Comparison of ENCODE assay signal across 8 mouse cellular contexts in genomic region chr2:148680775-148681291, GRCm38 (mm10). TPM values are rescaled to one million over a fixed set of nuclear protein-coding genes. Genes with fewer than 3 reads are reported as not detected.
DNase-seq lines count a peak whose midpoint lies in the region; ATAC-seq and TF ChIP-seq lines count a peak whose summit lies in the region.

Gene Gzf1 (plus strand): TSS chr2:148681023.

- peaks cover 9 to 10% of the 10 kb centered on the region in 2 experiments for H3K4me1 ChIP-seq in MEL (ENCODE audit: control insufficient read depth in 1 of 2, insufficient read depth in 2 of 2, low read length in 2 of 2)
- peaks cover 4% of the 10 kb centered on the region for H3K4me1 ChIP-seq in cerebellum, adult 2 months (ENCODE audit: control insufficient read depth, insufficient read depth, low read length)
- peaks cover 16% of the 10 kb centered on the region for H3K4me1 ChIP-seq in forebrain, postnatal 0 days (ENCODE audit: insufficient read depth)
- peaks cover 46% of the 10 kb centered on the region for H3K4me1 ChIP-seq in lung, embryonic 15.5 days

- no peak for TF ChIP-seq RAD21 in MEL (IDR thresholded peaks at IDR 0.05; ENCODE audit: low read depth, low read length)

- H3K79me2 ChIP-seq in MEL (ENCODE audit: control insufficient read depth, insufficient read depth, low read length, poor library complexity) = peaks cover 7% of the 10 kb centered on the region

- peak within 1 kb of the TSS; percentile 85 for H3K4me2 ChIP-seq in forebrain, postnatal 0 days (ENCODE audit: low read depth)
- peak within 1 kb of the TSS; percentile 85 for H3K4me2 ChIP-seq in lung, embryonic 15.5 days

- peak; percentile 95 for ATAC-seq in forebrain, postnatal 0 days
- peak; percentile 97 for ATAC-seq in lung, embryonic 15.5 days (ENCODE audit: borderline replicate concordance, extremely low read depth, low FRiP score, low TSS enrichment)

- TF ChIP-seq POLR2A in MEL (IDR thresholded peaks at IDR 0.05; ENCODE audit: control insufficient read depth in 1 of 2, insufficient read depth in 1 of 2, low read depth in 1 of 2, low read length in 2 of 2, poor library complexity in 1 of 2) = peak; percentile 57 to 79; a peak in 3 of 4 replicates
- TF ChIP-seq POLR2A in cerebellum, adult 2 months (IDR thresholded peaks at IDR 0.05; ENCODE audit: borderline replicate concordance, insufficient read depth, low read length) = peak; percentile 74

- H3K4me3 ChIP-seq in MEL (ENCODE audit: control insufficient read depth in 1 of 2, insufficient read depth in 1 of 2, low read depth in 2 of 2, low read length in 2 of 2) = peak within 1 kb of the TSS; percentile 95
- peak within 1 kb of the TSS; percentile 72 for H3K4me3 ChIP-seq in cerebellum, adult 2 months (replicated peaks; ENCODE audit: insufficient read depth, low read depth, low read length)
- H3K4me3 ChIP-seq in forebrain, postnatal 0 days (ENCODE audit: low read depth, low read length) = peak within 1 kb of the TSS; percentile 62
- H3K4me3 ChIP-seq in lung, embryonic 15.5 days = peak within 1 kb of the TSS; percentile 68

- H3K9me3 ChIP-seq in MEL (replicated peaks; ENCODE audit: insufficient read depth, low read length) = no peaks in the 10 kb centered on the region
- no peaks in the 10 kb centered on the region for H3K9me3 ChIP-seq in forebrain, postnatal 0 days (ENCODE audit: low read length)
- H3K9me3 ChIP-seq in lung, embryonic 15.5 days = no peaks in the 10 kb centered on the region

- H3K27ac ChIP-seq in MEL (ENCODE audit: control insufficient read depth, low read depth, low read length) = peak within 1 kb of the TSS; percentile 81
- H3K27ac ChIP-seq in cerebellum, adult 2 months (ENCODE audit: insufficient read depth, low read length) = peak within 1 kb of the TSS; percentile 46
- H3K27ac ChIP-seq in forebrain, postnatal 0 days (ENCODE audit: low read depth, low read length) = peak within 1 kb of the TSS; percentile 78
- H3K27ac ChIP-seq in lung, embryonic 15.5 days = peak within 1 kb of the TSS; percentile 82

- H3K9ac ChIP-seq in MEL (ENCODE audit: control insufficient read depth, low read depth, low read length, poor library complexity, severe bottlenecking) = peak within 1 kb of the TSS; percentile 90
- H3K9ac ChIP-seq in forebrain, postnatal 0 days = peak within 1 kb of the TSS; percentile 73
- peak within 1 kb of the TSS; percentile 74 for H3K9ac ChIP-seq in lung, embryonic 15.5 days

- peak; percentile 97 for DNase-seq in MEL (ENCODE audit: low read depth, low spot score)
- DNase-seq in cerebellum, adult 2 months = peak; percentile 98
- peak; percentile 99 for DNase-seq in forebrain, postnatal 0 days
- peak; percentile 100 for DNase-seq in heart, postnatal 4 days
- peak; percentile 98 to 99 for DNase-seq in layer of hippocampus, adult 8-10 months (ENCODE audit: low spot score in 2 of 2)
- peak; percentile 99 for DNase-seq in ovary, adult 18-20 months (ENCODE audit: low spot score)
- DNase-seq in thymus, postnatal 0 days (ENCODE audit: low spot score) = peak; percentile 98

- H3K36me3 ChIP-seq in MEL (ENCODE audit: control insufficient read depth in 1 of 2, insufficient read depth in 2 of 2, low read length in 2 of 2) = peaks cover 4 to 13% of the 10 kb centered on the region in 2 experiments
- peaks cover 32% of the 10 kb centered on the region for H3K36me3 ChIP-seq in forebrain, postnatal 0 days (ENCODE audit: insufficient read depth)
- peaks cover 32% of the 10 kb centered on the region for H3K36me3 ChIP-seq in lung, embryonic 15.5 days

- under 1% methylated on average over 39 of the region's 39 CpGs for WGBS in cerebellum, adult 2 months
- under 1% methylated on average over 39 of the region's 39 CpGs for WGBS in forebrain, postnatal 0 days
- under 1% methylated on average over 39 of the region's 39 CpGs for WGBS in lung, embryonic 15.5 days

- no peaks in the 10 kb centered on the region for H3K27me3 ChIP-seq in MEL (ENCODE audit: control insufficient read depth in 1 of 2, insufficient read depth in 2 of 2, low read length in 2 of 2)
- no peaks in the 10 kb centered on the region for H3K27me3 ChIP-seq in cerebellum, adult 2 months (ENCODE audit: control insufficient read depth, insufficient read depth, low read length)
- H3K27me3 ChIP-seq in forebrain, postnatal 0 days (ENCODE audit: insufficient read depth, low read length) = no peaks in the 10 kb centered on the region
- no peaks in the 10 kb centered on the region for H3K27me3 ChIP-seq in lung, embryonic 15.5 days

- peak in 1 of 2 experiments; percentile 71; a peak in 2 of 4 replicates for TF ChIP-seq EP300 in MEL (IDR thresholded peaks at IDR 0.05; ENCODE audit: low read depth in 1 of 2, low read length in 2 of 2)

- TF ChIP-seq CTCF in MEL (IDR thresholded peaks at IDR 0.05 in 2 of 3, conservative IDR thresholded peaks at IDR 0.05 in 1 of 3; ENCODE audit: control insufficient read depth in 1 of 3, insufficient read depth in 1 of 3, low read depth in 2 of 3, low read length in 3 of 3, poor library complexity in 1 of 3, severe bottlenecking in 1 of 3) = no peak
- TF ChIP-seq CTCF in cerebellum, adult 2 months (IDR thresholded peaks at IDR 0.05; ENCODE audit: borderline replicate concordance, insufficient read depth, low read depth, low read length) = no peak
- peak; percentile 59 for TF ChIP-seq CTCF in forebrain, postnatal 0 days (IDR thresholded peaks at IDR 0.05; ENCODE audit: low read depth)

TF ChIP-seq in MEL, 35 proteins besides CTCF, POLR2A, EP300 and RAD21:
- no peak for TF ChIP-seq ZC3H11A (IDR thresholded peaks at IDR 0.05; ENCODE audit: low read depth, low read length)
- TF ChIP-seq JUND (IDR thresholded peaks at IDR 0.05; ENCODE audit: low read depth, low read length) = no peak
- no peak for TF ChIP-seq ZKSCAN1 (IDR thresholded peaks at IDR 0.05; ENCODE audit: low read depth, low read length)
- TF ChIP-seq KAT2A (conservative IDR thresholded peaks at IDR 0.05; ENCODE audit: low read depth, low read length) = no peak; the same call in 1 of the 2 replicates
- TF ChIP-seq MAZ (IDR thresholded peaks at IDR 0.05; ENCODE audit: low read depth, low read length) = no peak
- peak; percentile 90 for TF ChIP-seq ZMIZ1 (IDR thresholded peaks at IDR 0.05; ENCODE audit: low read depth, low read length)
- peak; percentile 76 for TF ChIP-seq ELF1 (IDR thresholded peaks at IDR 0.05; ENCODE audit: low read depth, low read length)
- no peak for TF ChIP-seq USF2 (IDR thresholded peaks at IDR 0.05; ENCODE audit: borderline replicate concordance in 1 of 2, insufficient read depth in 1 of 2, low read depth in 1 of 2, low read length in 2 of 2)
- 0 out of 2 replicates have a peak, but pooled peaks have one; percentile 63 for TF ChIP-seq CHD1 (IDR thresholded peaks at IDR 0.05; ENCODE audit: low read depth, low read length)
- TF ChIP-seq TAL1 (IDR thresholded peaks at IDR 0.05; ENCODE audit: low read length) = no peak
- TF ChIP-seq POLR2AphosphoS2 (IDR thresholded peaks at IDR 0.05; ENCODE audit: low read length) = peak; percentile 59
- no peak; the same call in 1 of the 2 replicates for TF ChIP-seq RCOR1 (IDR thresholded peaks at IDR 0.05; ENCODE audit: low read depth, low read length)
- no peak for TF ChIP-seq BHLHE40 (IDR thresholded peaks at IDR 0.05; ENCODE audit: borderline replicate concordance, low read depth, low read length)
- TF ChIP-seq HCFC1 (IDR thresholded peaks at IDR 0.05; ENCODE audit: low read depth, low read length) = peak; percentile 80
- peak; percentile 34; the same call in 1 of the 2 replicates for TF ChIP-seq MAX (IDR thresholded peaks at IDR 0.05; ENCODE audit: low read length)
- peak; percentile 72 for TF ChIP-seq NELFE (IDR thresholded peaks at IDR 0.05; ENCODE audit: low read depth, low read length)
- no peak for TF ChIP-seq POLR2AphosphoS5 (IDR thresholded peaks at IDR 0.05; ENCODE audit: borderline replicate concordance, low read depth, low read length)
- peak; percentile 87 for TF ChIP-seq NRF1 (IDR thresholded peaks at IDR 0.05; ENCODE audit: insufficient read depth, low read depth, low read length, poor library complexity, severe bottlenecking)
- TF ChIP-seq E2F4 (IDR thresholded peaks at IDR 0.05; ENCODE audit: borderline replicate concordance, low read depth, low read length) = no peak
- TF ChIP-seq CHD2 (IDR thresholded peaks at IDR 0.05; ENCODE audit: low read length) = no peak
- TF ChIP-seq MYB (IDR thresholded peaks at IDR 0.05; ENCODE audit: low read depth, low read length) = peak; percentile 97
- TF ChIP-seq MAFK (IDR thresholded peaks at IDR 0.05; ENCODE audit: borderline replicate concordance, low read depth, low read length) = no peak
- peak; percentile 31 for TF ChIP-seq MXI1 (IDR thresholded peaks at IDR 0.05; ENCODE audit: low read depth, low read length)
- 0 out of 2 replicates have a peak, but pooled peaks have one; percentile 12 for TF ChIP-seq MYC (IDR thresholded peaks at IDR 0.05; ENCODE audit: low read depth, low read length)
- peak; percentile 49; the same call in 1 of the 2 replicates for TF ChIP-seq TBP (IDR thresholded peaks at IDR 0.05; ENCODE audit: low read depth, low read length)
- TF ChIP-seq ETS1 (IDR thresholded peaks at IDR 0.05; ENCODE audit: low read depth, low read length) = peak; percentile 38
- peak; percentile 48 for TF ChIP-seq TCF12 (IDR thresholded peaks at IDR 0.05; ENCODE audit: low read depth, low read length)
- TF ChIP-seq SIN3A (IDR thresholded peaks at IDR 0.05; ENCODE audit: low read length) = peak; percentile 61
- TF ChIP-seq USF1 (IDR thresholded peaks at IDR 0.05; ENCODE audit: low read depth, low read length) = 0 out of 2 replicates have a peak, but pooled peaks have one; percentile 25
- TF ChIP-seq GATA1 (IDR thresholded peaks at IDR 0.05; ENCODE audit: low read depth, low read length) = no peak
- no peak for TF ChIP-seq SMC3 (IDR thresholded peaks at IDR 0.05; ENCODE audit: low read depth, low read length)
- no peak for TF ChIP-seq UBTF (IDR thresholded peaks at IDR 0.05; ENCODE audit: borderline replicate concordance, insufficient read depth, low read depth, low read length)

RNA-seq across cellular contexts. Expression of gene Gzf1, which starts in this region (rescaled TPM):
- 9.9 and 11.2 TPM in 2 replicates for total RNA-seq in MEL (2012; rRNA removed)
- polyA plus RNA-seq in MEL (2012; ENCODE audit: insufficient read depth in 1 of 2, insufficient read length in 2 of 2, low read depth in 1 of 2, low replicate concordance in 2 of 2, missing spikeins in 1 of 2) = 10 to 100 TPM in 1 of 2 experiments, not detected in 1; 17.7 TPM
- polyA plus RNA-seq in cerebellum, adult 2 months (2012; rRNA removed) = 17.8 and 18.7 TPM in 2 replicates
- total RNA-seq in forebrain, postnatal 0 days (2014; rRNA removed) = 21.8 and 22.2 TPM in 2 replicates
- 12.8 and 15.0 TPM in 2 replicates for polyA plus RNA-seq in forebrain, postnatal 0 days (2015; fragmentation: Nextera tagmentation; extraction: Ambion mirVana)
- total RNA-seq in heart, postnatal 4 days (2021) = 10 to 100 TPM; 19.9 to 21.3 TPM
- 10 to 100 TPM; 28.9 to 34.5 (median 32.9) TPM for total RNA-seq in layer of hippocampus, adult 8-10 months (2022)
- 19.1 and 19.7 TPM in 2 replicates for polyA plus RNA-seq in lung, embryonic 15.5 days (2015; fragmentation: Nextera tagmentation; extraction: Ambion mirVana)
- 12.0 and 14.1 TPM in 2 replicates for polyA plus RNA-seq in thymus, postnatal 0 days (2015; fragmentation: Nextera tagmentation; extraction: Ambion mirVana)

Comparison
In these comparisons a context has a peak if more than half of its experiments do, and no peak if none do; other contexts are left out.
1. Peak in every context shown above with its lines: DNase-seq, ATAC-seq, H3K4me3 ChIP-seq and H3K27ac ChIP-seq.